Mouse (Mus musculus): Measurements from ENCODE around the gene Slc44a2. TPM values are rescaled to one million over a fixed set of nuclear protein-coding genes. Genes with fewer than 3 reads are reported as not detected.
"Not testable (repeated sequence)": the region's sequence is repeated elsewhere in the genome, so short reads cannot be mapped to it uniquely, and the experiment has no call there.

The Slc44a2 gene
- polyA plus RNA-seq, 2 experiments = 121 to 127 TPM

DNA sequence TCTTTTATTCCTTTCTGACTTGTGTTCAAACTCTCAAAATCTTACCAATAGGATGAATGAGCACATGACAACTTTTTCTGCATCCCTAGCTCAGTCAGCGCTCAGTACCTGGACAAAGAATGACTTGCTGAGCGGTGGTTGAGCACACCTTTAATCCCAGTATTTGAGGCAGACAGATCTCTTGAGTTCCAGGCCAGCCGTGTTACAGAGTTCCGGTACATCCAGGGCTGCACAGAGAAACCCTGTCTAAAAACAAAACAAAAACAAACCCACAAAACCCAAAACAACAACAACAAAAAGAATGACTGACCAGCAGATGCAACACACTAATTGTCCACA lies 249 bp upstream of the Slc44a2 start:
- Histone ChIP-seq H3K9ac (ENCODE audit: low read depth, low read length, severe bottlenecking) (peak overlapping the region; percentile 76; the same call in 1 of the 2 replicates), H3K36me3 (ENCODE audit: control insufficient read depth, insufficient read depth, low read length) (0 out of 2 replicates have a peak, but pooled peaks cover 3% of the 10 kb centered on the region), H3K4me2 (replicated peaks; ENCODE audit: low read depth, low read length, severe bottlenecking) (peak overlapping the region; percentile 85), H3K4me3 (replicated peaks; ENCODE audit: low read length) (peak overlapping the region; percentile 76), H3K4me1 (ENCODE audit: control insufficient read depth, insufficient read depth, low read length) (peaks cover 15% of the 10 kb centered on the region), H3K9me3 (ENCODE audit: control insufficient read depth, low read length) (no peaks in the 10 kb centered on the region), H3K27ac (replicated peaks; ENCODE audit: low read depth, low read length) (no peak overlapping the region), H3K27me3 (ENCODE audit: control insufficient read depth, insufficient read depth, low read length) (no peaks in the 10 kb centered on the region)
- WGBS = 31% methylated on average over 4 of the region's 4 CpGs
- peak; percentile 14 for ATAC-seq (ENCODE audit: low FRiP score, low read depth)
- TF ChIP-seq POLR2A (IDR thresholded peaks at IDR 0.05; ENCODE audit: borderline replicate concordance, extremely low read depth, insufficient read depth, insufficient read length) = no peak
- DNase-seq (ENCODE audit: low spot score) = no peak

DNA sequence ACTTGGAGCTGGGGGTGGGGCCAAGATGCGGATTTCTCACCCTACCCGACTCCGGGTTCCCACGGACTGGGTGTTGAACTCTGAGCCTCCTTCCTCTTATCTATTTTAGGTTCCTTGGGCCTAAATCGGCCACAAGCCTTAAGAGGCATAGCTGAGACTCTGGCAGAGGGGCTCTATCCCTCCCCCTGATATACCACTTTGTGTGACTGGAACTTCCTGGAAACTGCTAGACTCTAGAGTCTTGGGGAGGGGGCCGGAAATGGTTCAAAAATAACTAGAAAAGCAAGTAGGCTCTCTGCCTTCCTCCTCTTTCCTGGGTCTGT lies 976 bp downstream of the Slc44a2 start:
- TF ChIP-seq POLR2A (IDR thresholded peaks at IDR 0.05; ENCODE audit: borderline replicate concordance, extremely low read depth, insufficient read depth, insufficient read length) = no peak
- ATAC-seq (ENCODE audit: low FRiP score, low read depth) (no peak), DNase-seq (ENCODE audit: low spot score) (no peak)
- 14% methylated on average over 6 of the region's 6 CpGs for WGBS
- Histone ChIP-seq H3K4me3 (replicated peaks; ENCODE audit: low read length) (peak overlapping the region; percentile 76), H3K4me2 (replicated peaks; ENCODE audit: low read depth, low read length, severe bottlenecking) (peak overlapping the region; percentile 85), H3K9me3 (ENCODE audit: control insufficient read depth, low read length) (no peaks in the 10 kb centered on the region), H3K27me3 (ENCODE audit: control insufficient read depth, insufficient read depth, low read length) (no peaks in the 10 kb centered on the region), H3K4me1 (ENCODE audit: control insufficient read depth, insufficient read depth, low read length) (peaks cover 15% of the 10 kb centered on the region), H3K9ac (ENCODE audit: low read depth, low read length, severe bottlenecking) (peak overlapping the region; percentile 76), H3K27ac (replicated peaks; ENCODE audit: low read depth, low read length) (no peak overlapping the region), H3K36me3 (ENCODE audit: control insufficient read depth, insufficient read depth, low read length) (0 out of 2 replicates have a peak, but pooled peaks cover 4% of the 10 kb centered on the region)

DNA sequence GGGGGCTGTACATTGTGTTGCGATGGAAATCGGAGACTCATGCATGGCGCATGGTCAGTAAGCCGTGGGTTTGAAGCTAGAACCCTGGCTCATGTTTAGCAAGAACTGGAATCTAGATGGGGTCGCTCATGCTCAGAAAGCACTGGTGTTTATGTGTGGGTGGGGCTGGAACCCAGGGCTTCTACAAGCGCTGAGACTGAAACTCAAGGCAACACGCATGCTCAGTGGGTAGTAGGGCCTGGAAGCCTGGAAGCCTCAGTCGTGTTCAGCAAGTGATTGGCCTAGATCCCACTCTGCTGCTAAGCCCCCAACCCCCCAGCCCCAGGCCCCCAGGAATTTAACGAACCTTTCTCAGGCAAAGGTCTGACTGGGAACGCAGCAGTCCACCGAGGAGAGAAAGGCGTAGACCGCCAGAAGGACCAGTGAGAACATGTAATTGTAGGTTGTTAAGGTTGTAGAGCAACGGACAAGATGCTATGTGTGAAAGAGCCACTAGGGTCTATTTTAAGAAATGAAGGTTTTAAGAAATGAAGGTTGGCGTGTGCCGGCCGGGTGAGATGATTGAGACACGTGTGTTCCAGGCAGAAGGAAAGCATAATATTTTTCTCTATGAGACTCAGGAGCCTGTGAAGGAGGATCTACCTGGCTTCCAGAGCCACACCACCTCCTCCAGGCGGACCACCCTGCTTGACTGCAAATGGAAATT lies 1.9 kb downstream of the Slc44a2 start:
- Histone ChIP-seq H3K36me3 (ENCODE audit: control insufficient read depth, insufficient read depth, low read length) (0 out of 2 replicates have a peak, but pooled peaks cover 6% of the 10 kb centered on the region), H3K9me3 (ENCODE audit: control insufficient read depth, low read length) (no peaks in the 10 kb centered on the region), H3K27ac (replicated peaks; ENCODE audit: low read depth, low read length) (no peak overlapping the region), H3K9ac (ENCODE audit: low read depth, low read length, severe bottlenecking) (peak overlapping the region; percentile 76; the same call in 1 of the 2 replicates), H3K4me2 (replicated peaks; ENCODE audit: low read depth, low read length, severe bottlenecking) (peak overlapping the region; percentile 85), H3K4me3 (replicated peaks; ENCODE audit: low read length) (peak overlapping the region; percentile 76; the same call in 1 of the 2 replicates), H3K4me1 (ENCODE audit: control insufficient read depth, insufficient read depth, low read length) (peaks cover 15% of the 10 kb centered on the region), H3K27me3 (ENCODE audit: control insufficient read depth, insufficient read depth, low read length) (no peaks in the 10 kb centered on the region)
- TF ChIP-seq POLR2A (IDR thresholded peaks at IDR 0.05; ENCODE audit: borderline replicate concordance, extremely low read depth, insufficient read depth, insufficient read length) = no peak
- DNase-seq (ENCODE audit: low spot score) (no peak), ATAC-seq (ENCODE audit: low FRiP score, low read depth) (no peak)
- 69% methylated on average over 19 of the region's 19 CpGs for WGBS

- not testable (repeated sequence) for H3K27me3 ChIP-seq (ENCODE audit: control insufficient read depth, insufficient read depth, low read length); H3K9me3 ChIP-seq (ENCODE audit: control insufficient read depth, low read length); DNase-seq (ENCODE audit: low spot score); H3K4me2 ChIP-seq (replicated peaks; ENCODE audit: low read depth, low read length, severe bottlenecking); H3K9ac ChIP-seq (ENCODE audit: low read depth, low read length, severe bottlenecking); H3K4me3 ChIP-seq (replicated peaks; ENCODE audit: low read length); H3K27ac ChIP-seq (replicated peaks; ENCODE audit: low read depth, low read length); ATAC-seq (ENCODE audit: low FRiP score, low read depth); H3K36me3 ChIP-seq (ENCODE audit: control insufficient read depth, insufficient read depth, low read length)
- peaks cover 15% of the 10 kb centered on the region for H3K4me1 ChIP-seq (ENCODE audit: control insufficient read depth, insufficient read depth, low read length)
- 92% methylated on average over 8 of the region's 8 CpGs for WGBS
Measured at GRCm38 (mm10) chr9:21322917-21323297, 2.4 kb downstream of the Slc44a2 start.

DNA sequence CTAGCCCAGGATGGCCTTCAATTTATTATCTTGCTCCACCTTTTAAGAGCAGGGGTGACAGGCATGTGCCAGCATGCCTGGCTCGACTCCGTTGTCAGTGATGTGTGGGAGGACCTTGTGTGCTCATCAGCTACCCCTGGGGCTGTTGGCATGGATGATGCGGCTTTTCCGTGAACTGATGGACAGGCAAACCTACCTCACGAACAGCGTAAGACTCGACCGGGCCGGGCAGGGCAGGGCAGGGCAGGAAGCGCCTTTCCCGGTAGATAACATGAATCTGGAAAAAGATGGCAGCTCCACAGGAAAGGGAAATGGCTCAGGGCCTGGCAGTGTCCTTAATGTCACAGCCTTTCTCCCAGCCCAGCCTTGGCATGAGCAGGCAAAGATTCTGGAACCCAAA lies 3.8 kb downstream of the Slc44a2 start:
- WGBS = 90% methylated on average over 11 of the region's 11 CpGs
- ATAC-seq (ENCODE audit: low FRiP score, low read depth) (no peak), DNase-seq (ENCODE audit: low spot score) (no peak)
- Histone ChIP-seq H3K36me3 (ENCODE audit: control insufficient read depth, insufficient read depth, low read length) (0 out of 2 replicates have a peak, but pooled peaks cover 6% of the 10 kb centered on the region), H3K9me3 (ENCODE audit: control insufficient read depth, low read length) (no peaks in the 10 kb centered on the region), H3K4me1 (ENCODE audit: control insufficient read depth, insufficient read depth, low read length) (peaks cover 15% of the 10 kb centered on the region), H3K4me2 (replicated peaks; ENCODE audit: low read depth, low read length, severe bottlenecking) (no peak overlapping the region), H3K9ac (ENCODE audit: low read depth, low read length, severe bottlenecking) (no peak overlapping the region), H3K27me3 (ENCODE audit: control insufficient read depth, insufficient read depth, low read length) (no peaks in the 10 kb centered on the region), H3K27ac (replicated peaks; ENCODE audit: low read depth, low read length) (no peak overlapping the region), H3K4me3 (replicated peaks; ENCODE audit: low read length) (no peak overlapping the region)
- TF ChIP-seq POLR2A (IDR thresholded peaks at IDR 0.05; ENCODE audit: borderline replicate concordance, extremely low read depth, insufficient read depth, insufficient read length) = no peak
